Mouse (Mus musculus) lung, adult 2 months (tissue): Measurements from ENCODE around the gene Fam71f2.

ENCODE experiments used
- CTCF ChIP-seq: fragments of 200-500 bp; IDR thresholded peaks from 2 replicates; pipeline ENCODE4 v1.5.1; 2011; ENCODE audit warnings: mild to moderate bottlenecking, low read length, control low read depth; ENCODE audit not compliant: insufficient read depth
- POLR2A ChIP-seq: fragments of 200-500 bp; IDR thresholded peaks from 2 replicates; pipeline ENCODE4 v1.6.1; 2011; ENCODE audit warnings: low read depth, mild to moderate bottlenecking, control low read depth, low read length, borderline replicate concordance; ENCODE audit errors: extremely low read depth

DNA sequence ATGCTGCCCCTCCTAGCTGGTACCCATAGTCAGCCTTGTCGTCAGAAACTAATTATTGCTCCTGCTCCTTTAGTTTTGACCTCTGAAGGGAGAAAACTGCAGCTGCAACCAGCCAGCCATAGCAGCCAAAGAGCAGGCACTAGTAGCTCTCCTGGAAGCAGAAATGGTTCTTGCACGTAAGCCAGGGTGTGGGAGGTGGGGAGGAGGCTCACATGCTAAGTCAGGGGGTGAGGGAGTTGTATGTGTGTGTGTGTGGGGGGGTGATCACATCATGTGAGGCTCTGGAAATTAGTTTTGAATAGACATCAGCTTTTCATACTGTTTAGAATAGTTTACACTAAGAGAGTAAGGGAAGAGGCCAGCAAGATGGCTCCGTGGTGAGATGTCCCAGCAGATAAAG is 38.5 kb downstream of the Fam71f2 start:
- TF ChIP-seq POLR2A (no peak), CTCF (no peak)
